Mouse (Mus musculus) cerebellum, adult (tissue): ENCODE results near the gene Olfr429.
"Not testable (repeated sequence)": the region's sequence is repeated elsewhere in the genome, so short reads cannot be mapped to it uniquely, and the experiment has no call there.

ENCODE experiments used
- ATAC-seq: cut with Nextera tagmentation; 2 replicates; pipeline ENCODE4 v1.9.2; 2017; ENCODE audit warnings: mild to moderate bottlenecking, moderate library complexity, mixed read lengths; ENCODE audit not compliant: insufficient number of reproducible peaks, low FRiP score, low TSS enrichment

The Olfr429 gene

GRCm38 (mm10) chr1:174084031-174084430, at the start of gene Olfr429:
Gene Olfr429, plus strand, starts transcription at chr1:174084331.
- no peak for ATAC-seq

- no peak for ATAC-seq
Observed at GRCm38 (mm10) chr1:174035841-174036240, 48.3 kb upstream of the Olfr429 start.

- ATAC-seq: no peak
Observed at GRCm38 (mm10) chr1:174038480-174038879, 45.7 kb upstream of the Olfr429 start.

- no peak for ATAC-seq
Observed at GRCm38 (mm10) chr1:174040523-174041177, 43.5 kb upstream of the Olfr429 start, which contains the start of gene Olfr433. Gene Olfr433, plus strand, starts transcription at chr1:174040705.

- ATAC-seq: not testable (repeated sequence)
Observed at GRCm38 (mm10) chr1:174042091-174042884, 41.8 kb upstream of the Olfr429 start.

GRCm38 (mm10) chr1:174044431-174044830, 39.7 kb upstream of the Olfr429 start:
- ATAC-seq: no peak

GRCm38 (mm10) chr1:174048227-174048626, 35.9 kb upstream of the Olfr429 start:
- not testable (repeated sequence) for ATAC-seq

- ATAC-seq: no peak
Observed at GRCm38 (mm10) chr1:174048893-174049292, 35.2 kb upstream of the Olfr429 start, which contains the start of gene Olfr432. Gene Olfr432, plus strand, starts transcription at chr1:174049205.

GRCm38 (mm10) chr1:174049357-174049756, 34.8 kb upstream of the Olfr429 start:
- ATAC-seq: not testable (repeated sequence)

GRCm38 (mm10) chr1:174050532-174050931, 33.6 kb upstream of the Olfr429 start:
- no peak for ATAC-seq

GRCm38 (mm10) chr1:174051515-174051914, 32.6 kb upstream of the Olfr429 start:
- no peak for ATAC-seq

GRCm38 (mm10) chr1:174051931-174052536, 32.1 kb upstream of the Olfr429 start:
- ATAC-seq: no peak

GRCm38 (mm10) chr1:174052981-174053380, 31.1 kb upstream of the Olfr429 start:
- ATAC-seq: no peak

- no peak for ATAC-seq
Observed at GRCm38 (mm10) chr1:174055248-174055647, 28.9 kb upstream of the Olfr429 start.

- no peak for ATAC-seq
Observed at GRCm38 (mm10) chr1:174066305-174066704, 17.8 kb upstream of the Olfr429 start, which contains the start of gene Olfr430. Gene Olfr430, plus strand, starts transcription at chr1:174066605.

- ATAC-seq: no peak
Observed at GRCm38 (mm10) chr1:174096591-174096990, 12.5 kb downstream of the Olfr429 start, which contains the start of gene Olfr427. Gene Olfr427, plus strand, starts transcription at chr1:174096891.

GRCm38 (mm10) chr1:174103735-174104134, 19.6 kb downstream of the Olfr429 start:
- ATAC-seq: no peak

GRCm38 (mm10) chr1:174121062-174121461, 36.9 kb downstream of the Olfr429 start, which contains the start of gene Olfr231:
Gene Olfr231, minus strand, starts transcription at chr1:174121162.
- ATAC-seq: no peak

GRCm38 (mm10) chr1:174131217-174131616, 47.1 kb downstream of the Olfr429 start, which contains the start of gene Olfr424:
Gene Olfr424, plus strand, starts transcription at chr1:174131517.
- ATAC-seq: no peak

GRCm38 (mm10) chr1:174131999-174132398, 47.9 kb downstream of the Olfr429 start:
- no peak for ATAC-seq
